Mouse (Mus musculus): ENCODE data around the gene Cacng4. TPM values are rescaled to one million over a fixed set of nuclear protein-coding genes. Genes with fewer than 3 reads are reported as not detected.

The Cacng4 gene
- polyA plus RNA-seq, 1 experiment from 2014 or later = 30.0 TPM

DNA sequence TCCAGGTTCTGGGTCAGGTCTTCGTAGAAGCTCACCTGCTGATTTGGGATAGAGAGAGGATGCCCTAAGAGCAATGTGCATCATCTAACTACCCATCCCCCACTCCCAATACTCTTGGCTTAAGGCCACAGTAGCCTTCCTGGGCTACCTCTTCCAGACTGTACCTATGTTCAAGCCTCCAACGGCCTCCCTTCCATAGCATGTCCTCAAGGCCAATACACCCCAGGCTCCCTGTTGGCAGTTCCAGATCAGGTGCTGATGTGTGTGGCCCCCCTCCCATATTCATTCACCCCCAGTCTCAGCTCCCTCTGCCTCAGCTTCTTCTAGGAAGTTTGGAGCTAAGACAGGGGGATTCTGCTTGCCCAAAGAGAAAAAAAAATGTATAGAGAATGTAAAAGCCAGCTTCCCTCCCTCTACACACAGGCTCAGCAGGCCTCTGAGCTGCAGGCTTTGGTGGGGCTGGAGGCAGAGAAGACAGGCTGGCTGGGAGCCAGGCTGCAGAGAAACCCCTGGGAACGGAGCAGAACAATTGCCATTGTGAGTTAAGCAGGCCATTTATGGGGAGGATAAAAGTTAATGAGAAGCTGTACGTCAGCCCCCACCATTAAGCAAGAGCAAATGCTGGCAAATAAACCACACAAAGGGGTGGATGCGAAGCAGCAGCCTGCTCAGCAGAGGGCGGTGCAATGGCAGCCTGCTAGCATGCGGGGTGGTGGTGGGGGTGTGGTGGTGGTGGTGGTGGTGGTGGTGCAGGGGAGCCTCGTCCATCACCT lies 31.5 kb downstream of the Cacng4 start:
- DNase-seq (ENCODE audit: low spot score) (peak; percentile 74), ATAC-seq (ENCODE audit: insufficient read depth, low FRiP score, low TSS enrichment) (peak; percentile 82)
- Histone ChIP-seq H3K27me3 (ENCODE audit: control insufficient read depth, insufficient read depth, low read length) (no peaks in the 10 kb centered on the region), H3K9ac (ENCODE audit: low read length) (no peak overlapping the region), H3K9me3 (ENCODE audit: control insufficient read depth, low read length) (no peaks in the 10 kb centered on the region), H3K4me1 (ENCODE audit: control insufficient read depth, insufficient read depth, low read length) (peaks cover 17% of the 10 kb centered on the region), H3K4me3 (ENCODE audit: low read depth, low read length) (no peak overlapping the region), H3K27ac (ENCODE audit: low read depth, low read length) (0 out of 2 replicates have a peak overlapping the region, but pooled peaks have one; percentile 21), H3K36me3 (ENCODE audit: control insufficient read depth, insufficient read depth, low read length) (no peaks in the 10 kb centered on the region), H3K4me2 (ENCODE audit: low read depth) (no peak overlapping the region)
- WGBS = 17% methylated on average over 8 of the region's 8 CpGs

DNA sequence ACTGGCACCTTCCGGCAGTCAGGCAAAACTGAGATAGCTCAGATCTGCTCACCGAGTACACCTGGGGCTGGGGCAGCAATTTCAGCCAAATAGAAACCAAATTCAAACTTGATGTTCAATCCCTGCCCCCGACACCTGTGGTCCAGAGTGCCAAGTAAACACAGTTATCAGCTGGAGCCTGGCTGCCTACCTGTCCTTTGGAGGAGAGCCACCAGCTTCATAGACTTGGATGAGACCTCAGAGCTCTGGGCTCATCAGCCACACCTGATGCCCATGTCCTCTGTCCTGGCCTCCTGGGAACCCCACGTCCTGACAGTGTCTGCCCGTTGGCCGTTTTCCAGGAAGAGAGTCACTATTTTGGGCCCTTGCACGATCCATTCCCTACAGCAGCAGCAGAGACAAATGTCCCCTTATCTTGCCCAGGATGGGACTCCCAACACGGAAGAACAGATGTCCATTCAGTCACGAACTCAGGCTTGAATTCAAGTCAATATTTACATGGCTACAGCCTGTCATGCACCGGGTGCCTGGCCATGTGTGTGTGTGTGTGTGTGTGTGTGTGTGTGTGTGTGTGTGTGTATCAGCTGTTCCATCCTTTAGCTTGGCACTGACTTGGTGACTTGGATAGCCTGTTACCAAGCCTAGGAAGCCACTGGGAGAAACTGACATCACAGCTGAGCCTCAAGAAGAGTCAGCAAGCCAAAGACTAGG lies 32.4 kb downstream of the Cacng4 start:
- no peak for DNase-seq (ENCODE audit: low spot score)
- no peak overlapping the region for H3K27ac ChIP-seq (ENCODE audit: low read depth, low read length)
- peaks cover 17% of the 10 kb centered on the region for H3K4me1 ChIP-seq (ENCODE audit: control insufficient read depth, insufficient read depth, low read length)

DNA sequence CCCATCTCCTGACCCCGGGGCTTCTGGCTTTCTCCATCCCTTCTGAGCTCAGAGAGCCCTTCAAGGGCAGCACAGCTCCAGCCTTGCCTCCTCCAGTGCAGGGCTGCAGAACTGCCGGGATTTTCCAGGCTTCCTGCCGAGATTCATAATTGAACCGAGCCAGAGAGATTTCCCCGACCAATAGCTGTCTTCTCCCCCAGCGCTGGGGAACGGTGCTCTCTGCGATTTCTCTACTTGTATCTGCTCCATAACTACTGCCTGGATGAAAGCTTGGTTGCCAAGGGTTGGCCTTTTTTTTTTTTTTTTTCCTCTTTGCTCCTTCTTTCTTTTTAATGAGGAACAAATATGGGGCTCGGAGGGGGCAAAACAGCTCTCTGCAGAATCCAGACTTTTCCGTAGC lies 34.4 kb downstream of the Cacng4 start:
- H3K9ac ChIP-seq (ENCODE audit: low read length) = no peak overlapping the region
- no peak overlapping the region for H3K4me2 ChIP-seq (ENCODE audit: low read depth)
- no peak overlapping the region for H3K27ac ChIP-seq (ENCODE audit: low read depth, low read length)
- no peaks in the 10 kb centered on the region for H3K36me3 ChIP-seq (ENCODE audit: control insufficient read depth, insufficient read depth, low read length)
- H3K4me3 ChIP-seq (ENCODE audit: low read depth, low read length) = no peak overlapping the region
- H3K27me3 ChIP-seq (ENCODE audit: control insufficient read depth, insufficient read depth, low read length) = no peaks in the 10 kb centered on the region
- DNase-seq (ENCODE audit: low spot score) (no peak), ATAC-seq (ENCODE audit: insufficient read depth, low FRiP score, low TSS enrichment) (no peak)
- no peaks in the 10 kb centered on the region for H3K9me3 ChIP-seq (ENCODE audit: control insufficient read depth, low read length)
- WGBS = 67% methylated on average over 10 of the region's 10 CpGs
- peaks cover 17% of the 10 kb centered on the region for H3K4me1 ChIP-seq (ENCODE audit: control insufficient read depth, insufficient read depth, low read length)

More for the DNA sequence above, 32.4 kb downstream of the Cacng4 start:
- ATAC-seq (ENCODE audit: insufficient read depth, low FRiP score, low TSS enrichment) = no peak
- no peak overlapping the region for H3K4me2 ChIP-seq (ENCODE audit: low read depth)
- H3K27me3 ChIP-seq (ENCODE audit: control insufficient read depth, insufficient read depth, low read length) = no peaks in the 10 kb centered on the region
- H3K4me3 ChIP-seq (ENCODE audit: low read depth, low read length) = no peak overlapping the region
- H3K9ac ChIP-seq (ENCODE audit: low read length) = no peak overlapping the region
- no peaks in the 10 kb centered on the region for H3K36me3 ChIP-seq (ENCODE audit: control insufficient read depth, insufficient read depth, low read length)
- H3K9me3 ChIP-seq (ENCODE audit: control insufficient read depth, low read length) = no peaks in the 10 kb centered on the region
- 85% methylated on average over 10 of the region's 10 CpGs for WGBS

DNA sequence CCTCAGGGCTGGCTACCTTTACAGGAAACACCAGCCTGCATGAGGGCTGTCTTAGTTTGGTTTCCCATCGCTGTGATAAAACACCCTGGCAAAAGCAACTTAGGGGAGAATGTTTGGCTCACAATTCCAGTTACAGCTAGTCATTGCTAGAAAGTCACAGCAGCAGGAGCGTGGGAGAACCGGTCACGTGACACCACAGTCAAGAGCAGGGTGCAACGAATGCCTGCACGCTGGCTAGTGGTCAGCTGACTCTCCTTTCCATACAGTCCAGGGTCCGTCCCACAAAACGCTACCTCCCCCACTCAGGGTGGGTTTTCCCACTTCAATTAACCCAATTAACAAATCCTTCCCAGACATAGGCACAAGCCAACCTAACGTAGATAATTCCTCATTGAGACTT lies 34.8 kb downstream of the Cacng4 start:
- 89% methylated on average over 9 of the region's 9 CpGs for WGBS
- no peak overlapping the region for H3K27ac ChIP-seq (ENCODE audit: low read depth, low read length)
- DNase-seq (ENCODE audit: low spot score) (no peak), ATAC-seq (ENCODE audit: insufficient read depth, low FRiP score, low TSS enrichment) (no peak)
- no peak overlapping the region for H3K9ac ChIP-seq (ENCODE audit: low read length)
- H3K9me3 ChIP-seq (ENCODE audit: control insufficient read depth, low read length) = no peaks in the 10 kb centered on the region
- no peak overlapping the region for H3K4me2 ChIP-seq (ENCODE audit: low read depth)
- H3K36me3 ChIP-seq (ENCODE audit: control insufficient read depth, insufficient read depth, low read length) = no peaks in the 10 kb centered on the region
- H3K4me3 ChIP-seq (ENCODE audit: low read depth, low read length) = no peak overlapping the region
- no peaks in the 10 kb centered on the region for H3K27me3 ChIP-seq (ENCODE audit: control insufficient read depth, insufficient read depth, low read length)
- H3K4me1 ChIP-seq (ENCODE audit: control insufficient read depth, insufficient read depth, low read length) = peaks cover 17% of the 10 kb centered on the region

DNA sequence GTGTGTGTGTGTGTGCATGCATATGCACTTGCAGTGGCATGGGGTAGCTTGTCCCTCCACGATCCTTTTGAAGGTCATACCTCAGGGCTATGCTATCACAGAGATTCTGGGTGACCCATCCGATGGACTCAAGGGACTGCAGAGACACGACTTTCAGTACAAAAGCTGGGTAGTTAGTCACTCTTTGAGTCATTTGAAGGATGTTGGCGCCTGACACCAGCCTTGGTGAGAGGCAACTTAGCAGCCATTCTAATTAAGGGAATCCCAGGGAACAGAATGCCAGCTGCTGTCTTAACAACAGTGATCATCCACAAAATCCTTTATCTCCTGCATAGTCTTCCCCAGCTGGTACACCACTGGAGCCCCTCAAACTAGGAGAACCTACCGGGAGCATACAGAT lies 45.2 kb downstream of the Cacng4 start:
- Histone ChIP-seq H3K4me3 (ENCODE audit: low read depth, low read length) (no peak overlapping the region), H3K4me2 (ENCODE audit: low read depth) (no peak overlapping the region), H3K4me1 (ENCODE audit: control insufficient read depth, insufficient read depth, low read length) (no peaks in the 10 kb centered on the region), H3K9me3 (ENCODE audit: control insufficient read depth, low read length) (no peaks in the 10 kb centered on the region), H3K9ac (ENCODE audit: low read length) (no peak overlapping the region), H3K27ac (ENCODE audit: low read depth, low read length) (no peak overlapping the region), H3K27me3 (ENCODE audit: control insufficient read depth, insufficient read depth, low read length) (no peaks in the 10 kb centered on the region), H3K36me3 (ENCODE audit: control insufficient read depth, insufficient read depth, low read length) (no peaks in the 10 kb centered on the region)
- 86% methylated on average over 5 of the region's 5 CpGs for WGBS
- no peak for ATAC-seq (ENCODE audit: insufficient read depth, low FRiP score, low TSS enrichment)
- no peak for DNase-seq (ENCODE audit: low spot score)

DNA sequence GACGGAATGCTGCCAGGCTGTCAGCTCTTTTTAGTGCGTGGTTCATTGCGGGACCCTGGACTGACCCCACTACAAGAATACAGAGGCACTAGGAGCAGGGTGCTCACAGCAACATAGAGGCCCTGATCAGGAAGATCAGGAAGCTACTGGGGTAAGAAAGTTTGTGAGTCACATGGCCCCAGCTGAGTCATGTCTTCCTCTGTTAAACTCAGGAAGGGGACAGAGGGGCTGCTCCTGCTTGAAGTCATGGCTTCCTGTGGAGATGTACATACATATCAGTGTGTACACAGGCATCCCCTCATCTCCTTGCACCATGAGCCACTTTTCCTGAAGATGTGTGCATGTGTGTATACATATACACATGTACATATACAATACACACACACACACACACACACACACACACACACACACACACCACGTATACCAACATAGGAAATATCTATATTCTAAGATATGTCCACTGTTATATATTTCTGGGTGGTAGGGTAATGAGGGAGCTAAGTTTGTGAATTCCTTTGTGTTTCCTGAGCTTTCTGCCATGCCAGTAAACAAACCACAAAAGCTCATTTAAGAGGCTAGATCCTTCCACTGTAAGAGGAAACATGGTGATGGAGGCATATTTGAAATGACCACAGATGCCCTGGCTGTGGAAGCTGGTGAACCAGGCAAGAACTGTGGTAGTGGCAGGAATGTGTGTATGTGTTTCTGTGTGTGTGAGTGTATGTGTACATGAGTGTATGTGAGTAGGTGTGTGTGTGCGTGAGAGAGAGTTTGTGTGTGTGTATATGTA lies 45.9 kb downstream of the Cacng4 start:
- no peaks in the 10 kb centered on the region for H3K4me1 ChIP-seq (ENCODE audit: control insufficient read depth, insufficient read depth, low read length)
- DNase-seq (ENCODE audit: low spot score) (no peak), ATAC-seq (ENCODE audit: insufficient read depth, low FRiP score, low TSS enrichment) (no peak)
- H3K4me3 ChIP-seq (ENCODE audit: low read depth, low read length) = no peak overlapping the region
- no peaks in the 10 kb centered on the region for H3K27me3 ChIP-seq (ENCODE audit: control insufficient read depth, insufficient read depth, low read length)
- no peak overlapping the region for H3K9ac ChIP-seq (ENCODE audit: low read length)
- no peak overlapping the region for H3K27ac ChIP-seq (ENCODE audit: low read depth, low read length)
- no peaks in the 10 kb centered on the region for H3K36me3 ChIP-seq (ENCODE audit: control insufficient read depth, insufficient read depth, low read length)
- no peaks in the 10 kb centered on the region for H3K9me3 ChIP-seq (ENCODE audit: control insufficient read depth, low read length)
- 73% methylated on average over 5 of the region's 5 CpGs for WGBS
- H3K4me2 ChIP-seq (ENCODE audit: low read depth) = no peak overlapping the region

DNA sequence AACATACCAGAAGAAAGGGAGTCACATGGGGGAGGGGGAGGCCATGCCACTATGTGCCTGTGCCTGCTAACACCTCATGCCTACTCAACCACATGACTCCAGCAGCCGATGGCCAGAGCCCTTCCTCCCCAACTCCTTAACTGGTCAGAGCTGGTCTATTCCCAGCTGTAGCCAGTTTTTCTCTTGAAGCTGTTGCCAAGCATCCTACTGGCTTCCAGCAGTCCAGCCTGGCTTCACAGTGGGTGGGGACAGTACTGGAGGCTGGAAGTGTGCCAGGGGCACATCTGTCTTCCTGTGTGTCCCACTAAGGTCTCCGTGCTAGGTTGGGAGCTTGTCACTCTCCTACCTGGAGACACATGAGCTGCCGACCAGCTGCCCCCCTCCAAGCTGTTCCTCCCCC lies 51.3 kb downstream of the Cacng4 start:
- no peak overlapping the region for H3K4me2 ChIP-seq (ENCODE audit: low read depth)
- no peak overlapping the region for H3K9ac ChIP-seq (ENCODE audit: low read length)
- 67% methylated on average over 3 of the region's 3 CpGs for WGBS
- no peaks in the 10 kb centered on the region for H3K27me3 ChIP-seq (ENCODE audit: control insufficient read depth, insufficient read depth, low read length)
- H3K27ac ChIP-seq (ENCODE audit: low read depth, low read length) = no peak overlapping the region
- H3K9me3 ChIP-seq (ENCODE audit: control insufficient read depth, low read length) = no peaks in the 10 kb centered on the region
- H3K4me3 ChIP-seq (ENCODE audit: low read depth, low read length) = no peak overlapping the region
- H3K36me3 ChIP-seq (ENCODE audit: control insufficient read depth, insufficient read depth, low read length) = no peaks in the 10 kb centered on the region
- no peak for DNase-seq (ENCODE audit: low spot score)
- H3K4me1 ChIP-seq (ENCODE audit: control insufficient read depth, insufficient read depth, low read length) = no peaks in the 10 kb centered on the region
- no peak for ATAC-seq (ENCODE audit: insufficient read depth, low FRiP score, low TSS enrichment)

DNA sequence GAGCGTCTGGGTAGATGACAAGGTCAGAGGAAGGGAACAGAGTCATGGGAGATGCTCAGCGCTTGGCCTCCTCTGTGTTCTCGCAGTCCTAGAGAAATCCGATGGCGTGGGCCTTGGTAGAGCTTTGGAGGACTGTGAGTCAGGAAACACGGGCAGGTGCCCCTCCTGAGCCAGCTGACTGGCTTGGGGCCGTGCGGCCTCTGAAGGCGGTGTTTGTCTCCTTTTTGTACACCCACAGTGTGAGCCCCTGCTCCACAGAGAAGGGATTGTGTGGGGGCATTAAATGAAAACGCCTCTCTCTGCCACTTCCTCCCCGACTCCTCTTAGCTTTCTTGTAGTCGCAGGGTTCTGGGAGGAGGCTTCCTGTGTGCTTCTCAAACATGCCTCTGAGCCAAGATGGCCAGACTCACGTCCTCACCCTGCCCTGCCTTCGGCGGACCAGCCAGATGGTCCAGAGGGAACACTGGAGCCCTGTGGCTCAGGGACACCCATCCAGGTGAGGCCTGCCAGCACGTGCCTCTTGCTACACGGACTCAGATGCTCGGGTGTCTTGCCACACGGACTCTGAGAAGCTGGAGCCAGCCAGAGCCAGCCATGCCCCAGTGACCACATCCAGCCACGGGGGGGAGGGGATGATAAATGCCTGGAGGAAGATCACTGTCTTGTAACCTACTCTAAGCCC lies 55.8 kb downstream of the Cacng4 start:
- H3K9ac ChIP-seq (ENCODE audit: low read length) = no peak overlapping the region; the same call in 1 of the 2 replicates
- DNase-seq (ENCODE audit: low spot score) = no peak
- H3K4me2 ChIP-seq (ENCODE audit: low read depth) = no peak overlapping the region
- no peak overlapping the region for H3K27ac ChIP-seq (ENCODE audit: low read depth, low read length)
- H3K27me3 ChIP-seq (ENCODE audit: control insufficient read depth, insufficient read depth, low read length) = no peaks in the 10 kb centered on the region
- H3K4me1 ChIP-seq (ENCODE audit: control insufficient read depth, insufficient read depth, low read length) = no peaks in the 10 kb centered on the region
- WGBS = 87% methylated on average over 20 of the region's 20 CpGs
- peaks cover 4% of the 10 kb centered on the region; the same call in 1 of the 2 replicates for H3K36me3 ChIP-seq (ENCODE audit: control insufficient read depth, insufficient read depth, low read length)
- no peak for ATAC-seq (ENCODE audit: insufficient read depth, low FRiP score, low TSS enrichment)
- H3K4me3 ChIP-seq (ENCODE audit: low read depth, low read length) = no peak overlapping the region
- no peaks in the 10 kb centered on the region for H3K9me3 ChIP-seq (ENCODE audit: control insufficient read depth, low read length)
